ENCODE assay signal across 18 mouse cellular contexts in the genomic region with DNA sequence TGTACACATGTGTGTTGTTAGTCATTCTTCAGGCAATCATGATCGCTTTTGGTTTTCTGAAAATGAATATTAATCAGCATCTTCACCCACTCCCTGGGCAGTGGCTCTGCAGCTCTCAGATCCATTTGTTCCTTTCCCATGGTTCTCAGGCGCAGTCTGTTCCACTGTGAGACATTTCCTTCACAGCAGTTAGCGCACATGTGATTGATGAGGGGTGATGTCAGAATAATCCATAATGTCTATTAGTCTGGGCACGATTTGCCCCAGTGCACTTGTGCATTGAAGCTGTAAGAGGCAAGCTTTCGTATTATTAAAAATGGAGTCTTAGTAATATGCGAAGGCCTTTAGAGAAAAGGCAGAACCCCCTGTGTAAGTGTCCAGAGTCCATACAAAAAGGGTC. TPM values are rescaled to one million over a fixed set of nuclear protein-coding genes. Genes with fewer than 3 reads are reported as not detected.
DNase-seq lines count a peak whose midpoint lies in the region; ATAC-seq lines count a peak whose summit lies in the region.
"Had no signal": no experiment of that assay in that cellular context is flagged by ENCODE, and none has a peak within 500 bp of the region (broad histone marks: within the 10 kb centered on the region; RNA-seq: fewer than 3 reads in every experiment).

No protein-coding gene starts in this region.

- ATAC-seq in forebrain, embryonic 12.5 days (ENCODE audit: low FRiP score): no peak
- ATAC-seq in forebrain, embryonic 16.5 days: peak; percentile 76; the same call in 1 of the 2 replicates
- peak; percentile 67 for ATAC-seq in hindbrain, embryonic 16.5 days

- H3K4me1 ChIP-seq in forebrain, embryonic 12.5 days: peaks cover 6% of the 10 kb centered on the region
- peaks cover 8% of the 10 kb centered on the region for H3K4me1 ChIP-seq in forebrain, embryonic 10.5 days
- H3K4me1 ChIP-seq in forebrain, embryonic 16.5 days (replicated peaks; ENCODE audit: control insufficient read depth, insufficient read depth, low read length): peaks cover 7% of the 10 kb centered on the region
- peaks cover 6% of the 10 kb centered on the region for H3K4me1 ChIP-seq in hindbrain, embryonic 16.5 days (ENCODE audit: control insufficient read depth, insufficient read depth, low read depth, low read length)

- H3K36me3 ChIP-seq in forebrain, embryonic 12.5 days (replicated peaks): no peaks in the 10 kb centered on the region
- no peaks in the 10 kb centered on the region for H3K36me3 ChIP-seq in forebrain, embryonic 10.5 days (replicated peaks)
- H3K36me3 ChIP-seq in forebrain, embryonic 16.5 days (ENCODE audit: control insufficient read depth, insufficient read depth): no peaks in the 10 kb centered on the region
- H3K36me3 ChIP-seq in hindbrain, embryonic 16.5 days (ENCODE audit: control insufficient read depth, insufficient read depth, low read length): no peaks in the 10 kb centered on the region
- H3K36me3 ChIP-seq: heart, embryonic 15.5 days; midbrain, embryonic 12.5 days had no signal

- H3K27me3 ChIP-seq in forebrain, embryonic 12.5 days: no peaks in the 10 kb centered on the region
- no peaks in the 10 kb centered on the region for H3K27me3 ChIP-seq in forebrain, embryonic 10.5 days (ENCODE audit: poor library complexity, severe bottlenecking)
- H3K27me3 ChIP-seq in forebrain, embryonic 16.5 days (replicated peaks; ENCODE audit: control insufficient read depth, insufficient read depth, low read length): no peaks in the 10 kb centered on the region
- no peaks in the 10 kb centered on the region for H3K27me3 ChIP-seq in hindbrain, embryonic 16.5 days (replicated peaks; ENCODE audit: control insufficient read depth, insufficient read depth, low read length)
- H3K27me3 ChIP-seq: heart, embryonic 15.5 days; midbrain, embryonic 12.5 days had no signal

- DNase-seq in forebrain, embryonic 10.5 days (ENCODE audit: extremely low spot score, low spot score): no peak
- peak; percentile 36 for DNase-seq in retina, embryonic 14.5 days (ENCODE audit: low spot score)
- no peak for DNase-seq in gastrocnemius, postnatal 14 days
- DNase-seq in kidney, postnatal 4 days: no peak
- no peak for DNase-seq in spleen, postnatal 10 days (ENCODE audit: low spot score in 2 of 2)
- DNase-seq: adrenal gland, postnatal 10 days; cerebellum, adult 8-10 months; heart, adult 2 months; kidney, adult 8-10 months; lung, adult 2 months; lung, postnatal 36 days; right cerebral cortex, postnatal 4 days had no signal

- no peak overlapping the region for H3K4me2 ChIP-seq in forebrain, embryonic 12.5 days
- no peak overlapping the region for H3K4me2 ChIP-seq in forebrain, embryonic 16.5 days (ENCODE audit: low read length)
- H3K4me2 ChIP-seq in hindbrain, embryonic 16.5 days (ENCODE audit: low read length): no peak overlapping the region
- H3K4me2 ChIP-seq: heart, embryonic 15.5 days; midbrain, embryonic 12.5 days had no signal

- no peak overlapping the region for H3K4me3 ChIP-seq in forebrain, embryonic 12.5 days (replicated peaks)
- no peak overlapping the region for H3K4me3 ChIP-seq in forebrain, embryonic 10.5 days
- H3K4me3 ChIP-seq in forebrain, embryonic 16.5 days (replicated peaks; ENCODE audit: low read length): no peak overlapping the region
- no peak overlapping the region for H3K4me3 ChIP-seq in hindbrain, embryonic 16.5 days (ENCODE audit: low read length)
- H3K4me3 ChIP-seq: heart, adult 2 months; heart, embryonic 15.5 days; midbrain, embryonic 12.5 days had no signal

- no peak overlapping the region for H3K9ac ChIP-seq in forebrain, embryonic 12.5 days
- H3K9ac ChIP-seq in forebrain, embryonic 16.5 days (replicated peaks; ENCODE audit: low read depth, low read length): no peak overlapping the region
- no peak overlapping the region for H3K9ac ChIP-seq in hindbrain, embryonic 16.5 days (ENCODE audit: low read depth, low read length)
- H3K9ac ChIP-seq: heart, embryonic 15.5 days; midbrain, embryonic 12.5 days had no signal

- no peaks in the 10 kb centered on the region for H3K9me3 ChIP-seq in forebrain, embryonic 12.5 days
- no peaks in the 10 kb centered on the region for H3K9me3 ChIP-seq in forebrain, embryonic 10.5 days
- no peaks in the 10 kb centered on the region for H3K9me3 ChIP-seq in forebrain, embryonic 16.5 days (ENCODE audit: control insufficient read depth, low read length)
- H3K9me3 ChIP-seq in hindbrain, embryonic 16.5 days (ENCODE audit: control insufficient read depth, low read length): no peaks in the 10 kb centered on the region
- H3K9me3 ChIP-seq: heart, embryonic 15.5 days; midbrain, embryonic 12.5 days had no signal

- intact Hi-C loops in gastrocnemius, postnatal 14 days (cut with DNase I; ENCODE audit: low total_unique reads): no loop called here

- WGBS in forebrain, embryonic 12.5 days: 58% methylated on average over 6 of the region's 6 CpGs
- 92% methylated on average over 6 of the region's 6 CpGs for WGBS in forebrain, embryonic 10.5 days
- 36% methylated on average over 6 of the region's 6 CpGs for WGBS in forebrain, embryonic 16.5 days
- WGBS in hindbrain, embryonic 16.5 days: 19% methylated on average over 6 of the region's 6 CpGs

- 0 out of 2 replicates have a peak overlapping the region, but pooled peaks have one; percentile 14 for H3K27ac ChIP-seq in forebrain, embryonic 12.5 days
- no peak overlapping the region for H3K27ac ChIP-seq in forebrain, embryonic 10.5 days
- H3K27ac ChIP-seq in forebrain, embryonic 16.5 days (ENCODE audit: low read length): no peak overlapping the region
- no peak overlapping the region for H3K27ac ChIP-seq in hindbrain, embryonic 16.5 days (ENCODE audit: low read depth, low read length)
- H3K27ac ChIP-seq: heart, adult 2 months; heart, embryonic 15.5 days; midbrain, embryonic 12.5 days had no signal

RNA-seq across cellular contexts. Expression of a gene that starts 58.7 kb away (rescaled TPM):
- polyA plus RNA-seq in forebrain, embryonic 12.5 days (2016; fragmentation: Nextera tagmentation; extraction: Ambion mirVana): 0.29 and 0.68 TPM in 2 replicates
- polyA plus RNA-seq in forebrain, embryonic 10.5 days (2016; fragmentation: Nextera tagmentation; extraction: Ambion mirVana): 0.12 and 0.34 TPM in 2 replicates
- 2.5 and 3.1 TPM in 2 replicates for polyA plus RNA-seq in forebrain, embryonic 16.5 days (2015; fragmentation: Nextera tagmentation; extraction: Ambion mirVana)
- polyA plus RNA-seq in hindbrain, embryonic 16.5 days (2015; fragmentation: Nextera tagmentation; extraction: Ambion mirVana): 4.6 and 4.7 TPM in 2 replicates
- under 1 TPM; 0.62 to 0.78 TPM for total RNA-seq in gastrocnemius, postnatal 14 days (2021)
- total RNA-seq: common myeloid progenitor, adult 5-6 weeks had no signal
